Mouse (Mus musculus): ENCODE data around the gene Ercc8.

Ercc8 gene

GRCm38 (mm10) chr13:108158465-108159240 lies at the start of gene Ercc8, which contains the start of gene Ndufaf2:
Gene Ercc8 (plus strand): TSS chr13:108158731.
Gene Ndufaf2 (minus strand): TSS chr13:108158623.
- peak; percentile 95 to 96 for DNase-seq (ENCODE audit: low read depth in 2 of 2, low spot score in 2 of 2)

GRCm38 (mm10) chr13:108110929-108111328 lies 47.6 kb upstream of the Ercc8 start:
- no peak for DNase-seq (ENCODE audit: low read depth in 2 of 2, low spot score in 2 of 2)

GRCm38 (mm10) chr13:108113536-108113935 lies 45.0 kb upstream of the Ercc8 start:
- no peak for DNase-seq (ENCODE audit: low read depth in 2 of 2, low spot score in 2 of 2)

GRCm38 (mm10) chr13:108114257-108114656 lies 44.3 kb upstream of the Ercc8 start:
- no peak for DNase-seq (ENCODE audit: low read depth in 2 of 2, low spot score in 2 of 2)

- no peak for DNase-seq (ENCODE audit: low read depth in 2 of 2, low spot score in 2 of 2)
Measured at GRCm38 (mm10) chr13:108117654-108118053, 40.9 kb upstream of the Ercc8 start.

- no peak for DNase-seq (ENCODE audit: low read depth in 2 of 2, low spot score in 2 of 2)
Measured at GRCm38 (mm10) chr13:108118188-108118587, 40.3 kb upstream of the Ercc8 start.

- no peak for DNase-seq (ENCODE audit: low read depth in 2 of 2, low spot score in 2 of 2)
Measured at GRCm38 (mm10) chr13:108119411-108120310, 38.9 kb upstream of the Ercc8 start.

- DNase-seq (ENCODE audit: low read depth in 2 of 2, low spot score in 2 of 2): no peak
Measured at GRCm38 (mm10) chr13:108123109-108123723, 35.3 kb upstream of the Ercc8 start.

GRCm38 (mm10) chr13:108124096-108124495 lies 34.4 kb upstream of the Ercc8 start:
- DNase-seq (ENCODE audit: low read depth in 2 of 2, low spot score in 2 of 2): no peak

- no peak for DNase-seq (ENCODE audit: low read depth in 2 of 2, low spot score in 2 of 2)
Measured at GRCm38 (mm10) chr13:108126246-108126645, 32.3 kb upstream of the Ercc8 start.

- DNase-seq (ENCODE audit: low read depth in 2 of 2, low spot score in 2 of 2): peak; percentile 10 to 39
Measured at GRCm38 (mm10) chr13:108127130-108127529, 31.4 kb upstream of the Ercc8 start.

- DNase-seq (ENCODE audit: low read depth in 2 of 2, low spot score in 2 of 2): no peak
Measured at GRCm38 (mm10) chr13:108127883-108128282, 30.6 kb upstream of the Ercc8 start.

GRCm38 (mm10) chr13:108129070-108129469 lies 29.5 kb upstream of the Ercc8 start:
- DNase-seq (ENCODE audit: low read depth in 2 of 2, low spot score in 2 of 2): no peak

- DNase-seq (ENCODE audit: low read depth in 2 of 2, low spot score in 2 of 2): no peak
Measured at GRCm38 (mm10) chr13:108130737-108131136, 27.8 kb upstream of the Ercc8 start.

GRCm38 (mm10) chr13:108132031-108132819 lies 26.3 kb upstream of the Ercc8 start:
- DNase-seq (ENCODE audit: low read depth in 2 of 2, low spot score in 2 of 2): no peak

- no peak for DNase-seq (ENCODE audit: low read depth in 2 of 2, low spot score in 2 of 2)
Measured at GRCm38 (mm10) chr13:108135617-108136016, 22.9 kb upstream of the Ercc8 start.

GRCm38 (mm10) chr13:108138403-108138977 lies 20.0 kb upstream of the Ercc8 start:
- no peak for DNase-seq (ENCODE audit: low read depth in 2 of 2, low spot score in 2 of 2)

- no peak for DNase-seq (ENCODE audit: low read depth in 2 of 2, low spot score in 2 of 2)
Measured at GRCm38 (mm10) chr13:108144086-108144485, 14.4 kb upstream of the Ercc8 start.

- DNase-seq (ENCODE audit: low read depth in 2 of 2, low spot score in 2 of 2): no peak
Measured at GRCm38 (mm10) chr13:108151782-108152181, 6.7 kb upstream of the Ercc8 start.

GRCm38 (mm10) chr13:108152650-108153372 lies 5.7 kb upstream of the Ercc8 start:
- peak; percentile 41 to 54 for DNase-seq (ENCODE audit: low read depth in 2 of 2, low spot score in 2 of 2)
